Mouse (Mus musculus): Measurements from ENCODE around the gene Nr2f2. TPM values are rescaled to one million over a fixed set of nuclear protein-coding genes. Genes with fewer than 3 reads are reported as not detected.

The Nr2f2 gene
- polyA plus RNA-seq, 2 experiments from 2014 or later, result not detected

DNA sequence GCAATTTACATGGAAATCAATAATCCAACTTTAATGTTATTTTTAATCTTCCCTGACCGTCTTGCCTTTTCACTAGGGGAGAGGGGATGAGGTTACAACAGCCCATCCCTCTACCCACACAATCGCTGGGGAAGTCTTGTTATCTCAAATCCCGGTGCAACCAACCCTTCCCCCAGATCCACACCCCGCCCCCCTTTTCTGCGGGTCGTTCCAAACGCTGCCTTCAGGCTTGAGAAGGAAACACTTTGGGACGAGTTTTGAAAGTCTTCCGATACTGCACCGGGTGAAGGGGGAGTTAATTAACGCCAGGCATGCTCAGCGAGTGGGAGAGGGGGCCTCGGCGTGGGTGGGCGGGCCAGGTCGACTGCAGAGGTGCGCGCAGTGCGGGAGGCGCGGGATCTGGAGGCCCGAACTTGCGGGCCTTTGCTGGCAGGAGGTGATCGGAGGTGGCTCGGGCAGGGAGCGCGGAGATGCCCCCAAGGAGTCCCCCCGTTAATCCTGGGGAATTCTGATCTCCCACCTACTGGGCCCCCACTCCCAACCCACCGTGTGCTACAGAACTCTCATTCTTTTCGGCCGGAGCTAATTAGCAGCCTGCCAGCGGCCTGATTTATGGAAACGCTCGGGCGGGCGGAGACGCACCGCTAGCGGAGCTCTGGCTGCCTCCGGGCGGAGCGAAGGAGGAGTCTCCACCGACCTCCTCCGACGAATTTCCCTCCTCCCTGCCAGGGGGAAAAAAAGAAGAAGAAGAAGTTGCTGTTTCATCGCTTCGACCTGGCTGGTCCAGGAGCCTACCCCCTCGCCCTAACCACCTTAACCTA, 35.1 kb downstream of the Nr2f2 start:
- ATAC-seq, result no peak

DNA sequence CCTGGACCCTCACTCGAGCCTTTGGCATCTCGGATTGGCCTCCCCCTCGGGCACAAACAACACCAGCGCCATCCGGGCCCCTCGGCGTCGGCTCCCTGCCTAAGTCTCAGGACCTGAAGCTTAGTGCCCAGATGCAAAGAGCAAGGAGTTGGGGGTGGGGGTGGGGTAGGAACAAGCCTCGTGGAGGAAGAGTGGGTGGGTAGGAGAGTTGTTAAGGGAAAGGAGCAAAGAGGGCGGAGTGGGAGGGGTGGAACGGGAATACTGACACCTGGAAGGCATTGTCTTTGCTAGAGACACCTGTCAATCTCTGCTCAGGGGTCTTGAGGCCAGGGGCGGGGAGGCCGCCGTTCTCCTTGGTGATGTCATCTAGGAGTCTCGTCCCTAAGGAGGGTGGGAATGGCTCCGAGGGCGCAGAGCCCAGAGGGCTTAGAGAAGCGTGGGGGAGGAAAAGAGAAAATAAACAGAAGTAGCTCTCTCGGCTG, 35.7 kb downstream of the Nr2f2 start:
- ATAC-seq, result no peak

DNA sequence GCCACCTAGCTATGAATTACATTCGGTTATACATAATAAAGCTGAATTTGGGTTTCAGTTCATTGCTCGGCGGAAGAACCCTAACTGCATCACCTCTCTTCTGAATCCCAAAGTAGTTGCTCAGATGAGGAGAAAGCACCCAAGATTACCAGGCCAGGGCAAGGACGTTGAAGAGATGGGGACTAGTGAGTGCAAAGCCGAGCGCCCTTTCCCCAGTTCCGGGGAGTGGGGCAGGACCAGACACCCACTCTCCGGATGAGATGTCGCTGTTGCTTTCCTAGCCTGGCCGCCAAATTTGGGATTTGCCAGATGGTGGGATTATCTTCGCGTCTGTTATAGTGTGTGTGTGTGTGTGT, 36.4 kb downstream of the Nr2f2 start:
- no peak for ATAC-seq

DNA sequence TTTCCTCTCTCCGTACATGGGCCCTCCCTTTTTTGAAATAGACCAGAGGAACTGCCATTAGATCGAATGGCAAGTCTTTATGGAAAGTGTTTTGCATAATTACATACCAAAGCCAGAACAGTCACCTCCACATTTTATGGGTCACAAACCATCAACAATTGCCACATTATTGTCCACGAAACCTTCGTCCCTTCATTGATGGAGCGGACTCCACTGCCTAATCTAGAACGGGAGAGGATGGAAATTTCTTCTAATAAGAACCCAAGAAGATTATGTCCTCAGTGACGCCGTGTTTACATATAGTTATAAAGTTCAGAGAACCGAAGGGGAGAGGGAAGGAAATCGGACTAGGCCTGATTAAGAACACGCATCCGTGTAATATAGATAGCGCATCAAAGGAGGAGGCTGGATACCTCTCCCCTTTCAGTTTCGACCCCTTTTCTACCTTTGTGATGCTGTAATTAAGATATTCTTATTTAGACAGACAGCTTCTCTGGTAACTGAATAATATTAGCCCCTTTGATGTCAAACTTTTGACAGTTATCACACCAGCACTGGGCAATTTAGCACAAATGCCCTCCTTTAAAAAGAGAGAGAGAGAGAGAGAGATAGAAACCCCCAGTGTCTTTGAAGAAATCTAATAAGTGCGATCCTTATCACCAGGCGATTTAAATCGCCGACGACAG, 36.9 kb downstream of the Nr2f2 start:
- ATAC-seq, result no peak

DNA sequence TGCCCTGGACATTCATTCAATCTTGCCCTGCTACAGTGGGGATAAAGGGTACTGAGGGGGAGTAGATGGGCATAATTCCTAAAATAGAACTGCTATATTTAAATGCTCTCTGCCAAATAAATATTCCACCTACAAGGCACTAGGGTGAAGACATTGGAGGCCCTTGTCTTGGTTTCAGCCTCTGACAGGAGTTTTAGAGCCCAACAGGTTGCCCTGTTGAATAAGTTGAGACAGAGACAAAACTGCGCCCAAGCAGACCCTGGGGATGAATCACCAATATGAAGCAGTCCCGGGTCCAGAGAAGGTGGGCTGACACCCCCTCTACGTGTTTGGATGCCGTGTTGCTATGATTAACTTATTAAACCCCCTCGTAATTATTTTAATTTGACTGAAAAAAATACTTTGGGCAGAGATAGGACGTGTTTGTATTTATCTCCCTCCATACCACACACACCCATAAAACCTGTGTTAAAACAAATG, 37.5 kb downstream of the Nr2f2 start:
- ATAC-seq, result no peak

DNA sequence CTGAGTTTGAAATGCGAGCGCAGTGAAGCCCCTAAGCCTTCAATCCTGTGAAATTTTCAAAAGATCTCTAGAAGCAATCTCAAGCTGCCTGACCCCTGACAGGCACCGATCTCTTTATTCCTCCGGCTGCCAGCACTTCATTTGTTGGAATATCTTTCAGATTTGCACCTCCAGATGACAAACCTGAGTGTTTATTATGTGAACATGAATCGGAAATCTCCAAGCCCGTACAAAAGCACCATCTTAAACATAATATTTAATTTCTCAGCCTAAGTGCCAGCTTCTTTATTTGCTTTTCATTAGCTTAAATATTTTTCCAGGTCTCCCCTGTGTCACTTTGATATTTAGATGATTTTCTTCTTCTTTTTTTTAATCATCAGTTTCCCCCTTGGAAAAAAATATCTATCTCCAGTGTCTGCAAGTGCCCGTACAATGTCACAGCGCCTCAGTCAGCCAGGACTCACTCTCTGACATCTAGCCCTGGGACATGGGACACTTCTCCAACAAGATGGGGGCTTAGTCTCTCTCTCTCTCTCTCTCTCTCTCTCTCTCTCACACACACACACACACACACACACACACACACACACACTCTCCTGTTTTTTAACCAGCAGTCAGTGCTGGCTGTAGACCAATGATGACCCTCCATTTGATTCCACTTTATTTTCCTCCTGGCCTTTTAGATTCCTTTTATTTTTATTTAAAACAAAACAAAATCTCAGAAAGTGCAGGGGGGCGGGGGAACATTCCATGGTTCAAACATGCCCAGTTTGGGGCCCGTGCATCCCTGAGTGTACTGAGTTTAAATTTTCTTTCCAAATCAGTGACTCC, 38.1 kb downstream of the Nr2f2 start:
- ATAC-seq, result no peak

DNA sequence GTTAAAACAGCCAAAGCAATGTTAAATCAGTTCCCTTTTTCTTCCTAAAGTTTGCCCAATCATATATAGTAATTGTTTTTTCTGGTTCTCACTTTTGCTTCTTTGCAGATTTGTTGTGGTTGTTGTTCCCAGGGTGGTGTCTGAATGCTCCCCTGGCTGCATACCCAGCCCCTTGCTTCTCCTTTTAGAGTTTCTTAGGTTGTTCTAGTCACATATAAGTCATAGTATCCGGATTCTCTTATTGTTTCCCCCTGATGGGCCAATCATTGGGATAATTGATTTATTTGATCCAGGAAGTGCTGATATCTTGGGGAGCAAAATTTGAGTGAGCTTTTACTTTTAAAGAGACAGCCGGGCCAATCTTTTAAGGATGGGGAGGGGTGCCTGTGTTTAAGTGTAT, 39.3 kb downstream of the Nr2f2 start:
- ATAC-seq, result no peak

DNA sequence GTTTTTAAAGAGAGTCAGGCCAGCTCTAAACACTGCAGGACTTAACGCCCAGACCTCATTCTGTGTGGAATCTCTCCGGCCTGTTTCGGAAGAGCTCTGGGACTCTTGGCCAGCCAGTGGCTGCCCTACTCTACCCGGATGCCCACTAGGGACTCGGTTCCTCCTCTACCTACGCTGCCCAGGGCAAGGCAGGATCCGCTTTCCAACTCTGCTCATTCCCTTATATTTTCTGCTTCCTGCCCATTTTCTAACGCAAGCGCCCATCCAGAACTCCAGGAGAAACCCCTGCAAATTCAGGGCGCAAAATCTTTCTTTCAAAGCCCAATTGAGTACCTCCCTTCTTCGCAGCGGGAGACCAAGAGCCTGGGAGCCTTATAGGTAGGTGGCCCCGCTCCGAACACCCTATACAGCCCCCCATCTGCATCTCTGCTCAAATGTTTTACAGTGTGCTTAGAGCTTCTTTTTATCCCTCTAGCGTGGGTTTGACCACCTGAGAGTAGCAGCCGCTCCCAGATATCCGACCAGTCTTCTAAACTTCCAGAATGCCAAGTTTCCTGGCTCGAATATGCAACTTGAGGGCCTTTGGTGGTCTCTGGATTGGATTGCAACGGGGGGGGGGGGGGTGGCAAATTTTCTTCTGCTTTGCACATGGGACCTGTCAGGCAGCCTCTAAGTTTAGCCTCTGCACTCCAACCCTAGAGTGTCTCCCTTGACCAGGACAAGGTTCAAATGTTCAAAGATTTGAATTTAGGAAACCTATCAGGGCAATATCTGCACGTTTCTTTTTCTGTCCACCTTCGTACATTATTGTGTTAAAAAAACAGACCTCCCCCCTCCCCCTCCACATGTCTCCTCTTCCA, 40.1 kb downstream of the Nr2f2 start:
- ATAC-seq, result no peak

DNA sequence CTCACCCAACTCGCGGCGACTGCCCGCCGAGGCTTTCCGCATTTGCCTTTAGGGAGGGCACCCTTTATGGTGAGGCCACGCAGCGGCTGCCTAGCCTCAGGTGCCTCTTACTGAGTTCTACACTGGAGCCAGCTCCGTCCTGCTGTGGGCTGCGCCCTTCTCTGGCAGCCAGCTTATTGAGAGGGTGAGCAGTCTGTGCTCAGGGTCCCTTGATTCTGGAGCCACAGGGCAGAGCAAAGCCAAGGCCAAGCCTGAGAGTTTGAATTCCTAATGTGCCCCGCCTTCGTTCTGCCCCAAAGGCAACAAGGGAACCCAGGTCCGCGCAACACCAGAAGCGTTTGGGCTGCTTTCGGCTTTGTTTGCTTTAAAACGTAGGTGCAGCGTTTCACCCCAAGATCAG, 41.2 kb downstream of the Nr2f2 start:
- no peak for ATAC-seq

DNA sequence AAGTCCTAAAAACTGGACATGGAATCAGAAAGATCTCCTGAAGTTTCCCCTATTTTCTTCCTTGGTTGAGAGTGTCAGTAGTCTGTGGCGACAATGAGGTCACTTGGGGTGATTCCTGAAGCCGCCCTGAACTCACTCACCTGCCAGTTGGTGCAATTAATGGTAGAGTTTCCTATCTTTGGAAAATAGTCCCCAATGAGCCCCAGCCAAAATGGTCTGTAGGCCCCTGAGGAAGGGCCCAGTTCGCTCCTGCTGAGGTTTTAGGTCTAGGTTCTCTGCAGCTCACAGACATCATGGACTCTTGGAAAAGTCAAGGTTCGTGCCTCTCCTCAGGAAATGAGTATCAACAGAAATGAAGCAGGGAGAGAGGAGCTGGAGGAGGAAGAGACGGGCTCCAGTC, 42.0 kb downstream of the Nr2f2 start:
- ATAC-seq, result no peak

DNA sequence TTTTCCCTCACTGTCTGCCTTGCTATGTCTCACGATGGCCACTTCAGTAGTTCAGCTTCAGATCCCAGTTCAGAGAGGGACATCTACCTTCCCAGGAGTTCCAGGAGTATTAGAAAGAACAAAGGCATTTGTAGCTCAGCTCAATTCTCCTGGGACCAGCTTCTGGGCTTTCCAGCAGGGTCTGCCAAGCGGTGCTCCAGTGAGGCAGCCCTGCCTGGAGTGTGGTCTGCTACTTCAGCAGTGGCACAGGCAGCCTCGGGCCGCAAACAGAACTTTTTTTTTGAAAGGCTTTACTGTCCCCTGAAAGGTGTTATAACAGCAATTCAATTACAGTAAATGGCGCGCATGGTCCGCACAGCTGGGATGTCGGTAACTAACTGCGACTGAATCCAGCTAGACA, 42.5 kb downstream of the Nr2f2 start:
- ATAC-seq, result no peak

DNA sequence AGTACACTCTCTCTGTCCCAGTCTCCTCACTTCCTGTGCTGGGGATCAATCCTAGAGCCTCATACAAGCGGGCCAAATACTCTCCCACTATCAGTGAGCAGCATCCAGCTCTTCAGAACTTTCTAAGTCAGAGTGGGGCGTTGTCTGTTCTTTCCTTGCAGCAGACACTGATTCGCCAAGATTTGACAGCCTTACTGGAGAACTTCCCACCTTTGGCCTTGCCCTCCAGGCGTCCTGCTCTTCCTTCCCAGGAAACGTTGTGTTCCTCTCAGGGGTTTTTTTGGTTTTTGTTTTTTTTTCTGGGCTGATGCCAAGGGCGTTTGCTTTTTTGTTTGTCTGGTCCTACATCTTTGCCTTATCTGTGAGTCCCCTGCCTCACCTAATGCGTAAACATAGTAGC, 60.8 kb downstream of the Nr2f2 start:
- ATAC-seq, result no peak

DNA sequence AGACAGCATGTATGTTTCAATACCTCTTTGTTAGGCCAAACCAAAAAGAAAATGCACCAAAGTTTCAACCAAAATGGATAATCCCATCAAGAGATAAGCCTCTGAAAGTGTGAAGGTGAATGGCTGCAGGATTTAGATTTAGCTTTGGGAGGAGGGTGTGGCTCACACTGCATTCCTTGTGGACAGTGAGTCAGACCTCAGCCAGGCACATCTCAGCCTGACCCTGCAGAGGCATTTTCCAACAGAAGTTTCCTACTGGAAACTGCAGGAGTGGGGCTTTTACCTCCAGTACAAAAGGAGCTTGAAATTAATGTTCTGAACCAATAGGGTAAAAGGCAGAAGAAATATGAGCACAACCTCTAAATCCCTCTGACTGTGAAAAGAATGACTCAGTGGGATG, 62.1 kb downstream of the Nr2f2 start:
- no peak for ATAC-seq
